Mouse (Mus musculus) frontal cortex, postnatal 36 days (tissue): ENCODE results near the gene Fads6.

Experiments used
- DNase-seq, 2 experiments: peaks; one replicate each; pipeline ENCODE4 v3.0.0; 2022; ENCODE audit warnings: low spot score in 2 of 2

The Fads6 gene

GRCm38 (mm10) chr11:115276780-115277603 lies 20.5 kb downstream of the Fads6 start, which contains the start of gene Fdxr:
Gene Fdxr, minus strand, starts transcription at chr11:115277050.
- DNase-seq = peak; percentile 97 to 99

- no peak for DNase-seq
Measured at GRCm38 (mm10) chr11:115275954-115276353, 21.5 kb downstream of the Fads6 start.

GRCm38 (mm10) chr11:115275509-115275908 lies 22.0 kb downstream of the Fads6 start:
- no peak for DNase-seq

- DNase-seq = no peak
Measured at GRCm38 (mm10) chr11:115274771-115275170, 22.7 kb downstream of the Fads6 start.

GRCm38 (mm10) chr11:115274178-115274577 lies 23.3 kb downstream of the Fads6 start:
- no peak for DNase-seq

GRCm38 (mm10) chr11:115273735-115274134 lies 23.7 kb downstream of the Fads6 start:
- no peak for DNase-seq

GRCm38 (mm10) chr11:115272894-115273498 lies 24.5 kb downstream of the Fads6 start:
- no peak for DNase-seq

- no peak for DNase-seq
Measured at GRCm38 (mm10) chr11:115271481-115271880, 26.0 kb downstream of the Fads6 start.

- no peak for DNase-seq
Measured at GRCm38 (mm10) chr11:115271052-115271451, 26.4 kb downstream of the Fads6 start.

- DNase-seq = peak; percentile 84 to 88
Measured at GRCm38 (mm10) chr11:115270148-115270861, 27.2 kb downstream of the Fads6 start.

- DNase-seq = no peak
Measured at GRCm38 (mm10) chr11:115269330-115270066, 28.0 kb downstream of the Fads6 start.

- no peak for DNase-seq
Measured at GRCm38 (mm10) chr11:115267958-115268357, 29.5 kb downstream of the Fads6 start.

GRCm38 (mm10) chr11:115267061-115267883 lies 30.2 kb downstream of the Fads6 start, which contains the start of gene Grin2c:
Gene Grin2c, minus strand, starts transcription at chr11:115267243.
- no peak for DNase-seq

GRCm38 (mm10) chr11:115266400-115266778 lies 31.1 kb downstream of the Fads6 start:
- DNase-seq = no peak

- DNase-seq = no peak
Measured at GRCm38 (mm10) chr11:115265771-115266399, 31.6 kb downstream of the Fads6 start.

GRCm38 (mm10) chr11:115264862-115265668 lies 32.4 kb downstream of the Fads6 start:
- DNase-seq = no peak

- no peak for DNase-seq
Measured at GRCm38 (mm10) chr11:115264136-115264861, 33.2 kb downstream of the Fads6 start.

GRCm38 (mm10) chr11:115262954-115263353 lies 34.5 kb downstream of the Fads6 start:
- no peak for DNase-seq

- no peak for DNase-seq
Measured at GRCm38 (mm10) chr11:115259134-115259533, 38.3 kb downstream of the Fads6 start.
